Mouse (Mus musculus) CH12F3 (cell line): ENCODE results near the gene Zscan2.

Source experiments
- in situ Hi-C: fragments of 300-500 bp; cut with MboI; formaldehyde crosslinking; loops from 2 replicates; pipeline ENCODE4 v1.14.3; 2020; ENCODE audit warnings: low sequenced_read_pairs

Gene Zscan2

GRCm38 (mm10) chr7:80918982-80919646 is 58.4 kb downstream of the Zscan2 start:
- in situ Hi-C loops: no loop called here

- in situ Hi-C loops: no loop called here
Observed at GRCm38 (mm10) chr7:80919647-80920008, 58.9 kb downstream of the Zscan2 start.

- in situ Hi-C loops: no loop called here
Observed at GRCm38 (mm10) chr7:80923165-80923564, 62.4 kb downstream of the Zscan2 start.
